Mouse (Mus musculus) E14TG2a.4 (cell line): ENCODE results near the gene Cyfip2.

Experiments
- CTCF ChIP-seq: conservative IDR thresholded peaks from 2 replicates; pipeline ENCODE4 v1.5.1; 2014; ENCODE audit warnings: low read length
- NANOG ChIP-seq: IDR thresholded peaks from 2 replicates; pipeline ENCODE4 v1.6.1; 2014; ENCODE audit warnings: borderline replicate concordance, low read length, mixed read lengths

GRCm38 (mm10) chr11:46312523-46313035 is at the start of gene Cyfip2:
- TF ChIP-seq CTCF: no peak
- no peak for TF ChIP-seq NANOG
